Mouse (Mus musculus) G1E (cell line): ENCODE measurements around the gene Arhgef25. TPM values are rescaled to one million over a fixed set of nuclear protein-coding genes. Genes with fewer than 3 reads are reported as not detected.
"Not testable (repeated sequence)": the region's sequence is repeated elsewhere in the genome, so short reads cannot be mapped to it uniquely, and the experiment has no call there.

Source experiments
- ATAC-seq: 2 replicates; pipeline ENCODE4 v1.8.0; 2016; ENCODE audit warnings: mild to moderate bottlenecking; ENCODE audit not compliant: insufficient number of reproducible peaks, poor library complexity, low FRiP score, severe bottlenecking; ENCODE audit errors: extremely low read depth
- DNase-seq: peaks from one replicate; pipeline ENCODE4 v3.0.0; 2012; ENCODE audit warnings: low spot score
- H3K27me3 ChIP-seq: 2 replicates; pipeline ENCODE4 v1.6.1; 2012; ENCODE audit warnings: mild to moderate bottlenecking, low read length, inconsistent platforms; ENCODE audit not compliant: insufficient read depth
- H3K36me3 ChIP-seq: replicated peaks from 2 replicates; pipeline ENCODE3; 2012; ENCODE audit warnings: mild to moderate bottlenecking, inconsistent platforms
- H3K4me1 ChIP-seq: 2 replicates; pipeline ENCODE4 v1.6.1; 2012; ENCODE audit warnings: low read depth, low read length, inconsistent platforms, mixed read lengths; ENCODE audit not compliant: insufficient read depth
- H3K4me3 ChIP-seq: 2 replicates; pipeline ENCODE4 v1.5.1; 2012; ENCODE audit warnings: low read depth, mild to moderate bottlenecking, inconsistent platforms, low read length, moderate library complexity, mixed read lengths
- H3K9me3 ChIP-seq: replicated peaks from 2 replicates; pipeline ENCODE4 v1.6.1; 2012; ENCODE audit warnings: inconsistent platforms
- CTCF ChIP-seq: IDR thresholded peaks from 2 replicates; pipeline ENCODE4 v1.5.1; 2012; ENCODE audit warnings: low read depth, low read length, inconsistent platforms, mixed read lengths
- GATA1 ChIP-seq: IDR thresholded peaks from 2 replicates; pipeline ENCODE4 v1.6.1; 2012; ENCODE audit warnings: borderline replicate concordance, low read length, inconsistent platforms, mixed read lengths
- GATA2 ChIP-seq: IDR thresholded peaks from 2 replicates; pipeline ENCODE4 v1.6.1; 2012; ENCODE audit warnings: low read depth, low read length, inconsistent platforms, borderline replicate concordance
- POLR2AphosphoS5 ChIP-seq: IDR thresholded peaks from 2 replicates; pipeline ENCODE4 v1.6.1; 2012; ENCODE audit warnings: low read depth, low read length, inconsistent platforms; ENCODE audit not compliant: insufficient replicate concordance
- TAL1 ChIP-seq: conservative IDR thresholded peaks from 2 replicates; pipeline ENCODE4 v1.6.1; 2012; ENCODE audit warnings: low read depth, low read length, inconsistent platforms, mixed read lengths
- polyA plus RNA-seq: library from polyadenylated mRNA; stranded (reverse); fragments of >175 nt; gene quantifications from 2 replicates; pipeline ENCODE4 v1.2.3, GENCODE M21; 2012
- total RNA-seq, 2 experiments: library from RNA; stranded (forward) in 1 of 2; stranded (reverse) in 1 of 2; fragments of 200-1000 nt in 1 of 2; fragments of >200 nt in 1 of 2; fragmentation: Nextera tagmentation in 1 of 2; gene quantifications; 2 replicates each; pipeline ENCODE4 v1.2.3; 2014 to 2017

Gene Arhgef25
- total and polyA plus RNA-seq, 3 experiments = 51.4 to 98.4 (median 70.1) TPM

DNA sequence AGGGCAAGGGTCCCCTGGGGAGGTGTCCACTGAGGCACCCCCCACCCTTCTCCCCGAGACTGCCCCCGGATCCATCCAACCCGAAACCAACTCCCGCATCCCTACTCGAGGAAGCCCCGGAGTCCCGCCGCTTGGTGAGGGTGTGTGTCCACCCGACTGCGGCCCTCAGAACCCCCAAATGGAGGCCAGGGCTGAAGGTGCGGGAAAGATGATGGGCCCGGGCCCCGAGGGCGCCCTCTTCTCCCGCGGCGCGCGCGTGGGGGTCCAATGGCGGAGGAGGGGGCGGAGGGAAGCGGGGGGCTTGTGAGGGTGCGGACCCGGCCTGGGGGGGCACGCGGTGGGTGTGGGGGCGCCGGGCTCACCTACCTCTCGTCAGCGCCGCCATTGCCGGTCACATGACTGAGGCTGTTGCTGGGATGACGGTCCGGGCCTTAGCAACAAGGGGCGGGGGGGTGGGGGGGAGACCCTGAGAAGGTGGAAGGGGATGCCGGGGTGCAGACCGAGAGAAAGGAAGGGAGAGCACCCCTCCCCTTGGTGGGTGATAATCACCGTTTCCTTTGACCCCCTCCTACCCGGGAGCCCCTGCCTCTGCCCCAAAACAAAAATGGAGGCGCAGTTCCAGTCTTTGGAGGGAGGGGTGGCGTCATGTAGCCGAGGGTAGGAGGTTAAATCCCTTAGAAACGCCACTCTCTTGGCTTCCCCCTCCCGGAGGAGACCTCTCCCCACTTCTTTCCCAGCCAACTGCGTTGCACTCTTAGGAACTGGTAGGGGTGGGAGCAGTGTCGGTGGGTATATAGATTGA is 5.6 kb upstream of the Arhgef25 start, which contains the start of gene Dtx3:
TSS of gene Dtx3 (minus strand) at position 401 of the 802 bp plus-strand sequence.
- Histone ChIP-seq H3K27me3 (no peaks in the 10 kb centered on the region), H3K4me3 (peak within 1 kb of the TSS; percentile 88), H3K36me3 (peaks cover 71% of the 10 kb centered on the region), H3K4me1 (peaks cover 92% of the 10 kb centered on the region), H3K9me3 (no peaks in the 10 kb centered on the region)
- TF ChIP-seq POLR2AphosphoS5 = no peak
- no peak for TF ChIP-seq GATA2
- no peak for TF ChIP-seq TAL1
- no peak for TF ChIP-seq CTCF
- no peak for TF ChIP-seq GATA1
- ATAC-seq (no peak), DNase-seq (peak; percentile 46)

DNA sequence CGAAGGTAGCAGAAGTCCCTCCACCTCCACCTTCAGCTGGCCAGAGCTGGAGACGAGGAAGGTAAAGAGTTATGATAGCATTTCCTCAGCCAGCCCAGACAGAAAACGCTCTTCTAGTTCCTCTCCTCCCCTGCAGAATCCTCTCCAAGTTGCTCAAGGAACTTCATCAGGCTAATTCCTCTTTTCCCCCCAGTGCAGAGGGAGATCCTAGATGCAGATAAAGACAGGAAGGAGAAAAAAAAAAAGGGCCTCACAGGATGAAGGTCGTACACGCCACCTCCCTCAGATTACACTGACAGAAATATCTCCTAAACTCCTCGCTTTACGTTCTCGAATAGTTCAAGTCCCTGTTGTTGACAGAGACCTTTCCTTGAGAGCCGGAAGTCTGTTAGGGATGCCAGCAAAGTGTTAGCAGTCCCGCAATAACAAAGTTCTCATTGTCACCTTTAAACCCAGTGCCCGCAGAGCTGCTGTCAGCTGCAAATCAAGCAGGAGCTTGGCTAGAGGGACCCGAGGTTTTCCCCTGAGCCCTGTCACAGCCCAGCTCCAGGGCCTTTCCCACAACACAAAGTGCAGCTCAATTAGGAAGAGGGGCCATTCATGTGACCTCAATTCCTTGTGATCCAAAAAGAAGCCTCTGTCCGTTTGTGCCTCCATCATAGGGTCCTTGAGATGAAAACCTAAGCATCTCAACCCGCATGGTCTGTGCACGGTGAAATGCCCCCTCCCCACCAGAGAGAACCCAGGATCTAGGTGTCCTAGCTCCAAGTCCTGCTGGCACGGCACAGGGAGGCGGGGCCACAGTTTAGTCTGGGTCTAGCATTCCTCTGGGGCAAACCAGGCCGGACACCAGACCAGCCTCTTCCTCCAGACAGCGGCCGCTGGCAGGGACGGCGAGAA is 4.8 kb upstream of the Arhgef25 start:
- Histone ChIP-seq H3K36me3 (peaks cover 65% of the 10 kb centered on the region), H3K9me3 (no peaks in the 10 kb centered on the region), H3K4me1 (peaks cover 91% of the 10 kb centered on the region), H3K4me3 (peak overlapping the region; percentile 88), H3K27me3 (no peaks in the 10 kb centered on the region)
- TF ChIP-seq CTCF (no peak), GATA2 (no peak), TAL1 (no peak), POLR2AphosphoS5 (no peak), GATA1 (no peak)
- ATAC-seq (peak; percentile 15; the same call in 1 of the 2 replicates), DNase-seq (no peak)

DNA sequence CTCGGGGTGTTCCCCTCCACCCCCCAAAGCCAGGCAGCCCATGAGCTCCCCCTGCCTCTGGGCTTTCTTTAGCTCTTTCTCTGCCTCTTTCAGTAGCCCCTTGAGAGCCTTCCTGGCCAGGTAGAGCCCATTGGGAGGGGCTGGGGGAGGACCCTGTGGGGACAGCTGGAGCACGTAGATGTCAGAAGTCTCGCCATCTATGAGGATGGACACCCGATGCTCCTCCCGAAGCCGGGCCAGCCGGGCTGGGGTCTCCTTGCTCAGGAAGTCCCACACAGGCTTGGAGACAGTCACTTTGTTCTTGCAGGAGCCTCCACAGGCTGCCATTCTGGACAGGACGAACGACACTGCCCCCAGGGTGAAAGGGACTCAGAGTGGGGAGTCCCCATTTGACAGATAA is 3.1 kb upstream of the Arhgef25 start:
- TF ChIP-seq TAL1 = no peak
- Histone ChIP-seq H3K4me3 (peak overlapping the region; percentile 66; the same call in 1 of the 2 replicates), H3K9me3 (no peaks in the 10 kb centered on the region), H3K36me3 (peaks cover 48% of the 10 kb centered on the region), H3K27me3 (no peaks in the 10 kb centered on the region), H3K4me1 (peaks cover 85% of the 10 kb centered on the region)
- ATAC-seq (no peak), DNase-seq (no peak)

DNA sequence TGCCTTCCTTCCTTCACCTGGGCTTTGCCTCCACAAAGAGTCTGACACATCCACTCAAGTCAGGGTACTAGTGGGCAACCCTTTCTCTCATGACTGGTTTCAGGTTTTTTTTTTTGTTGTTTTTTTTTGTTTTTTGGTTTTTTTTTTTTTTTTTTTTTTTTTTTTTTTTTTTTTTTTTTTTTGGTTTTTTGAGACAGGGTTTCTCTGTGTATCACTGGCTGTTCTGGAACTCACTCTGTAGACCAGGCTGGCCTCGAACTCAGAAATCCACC is 2.1 kb upstream of the Arhgef25 start:
- H3K4me3 ChIP-seq, H3K27me3 ChIP-seq, DNase-seq, H3K9me3 ChIP-seq, ATAC-seq: not testable (repeated sequence)
- Histone ChIP-seq H3K4me1 (peaks cover 85% of the 10 kb centered on the region), H3K36me3 (peaks cover 45% of the 10 kb centered on the region)

DNA sequence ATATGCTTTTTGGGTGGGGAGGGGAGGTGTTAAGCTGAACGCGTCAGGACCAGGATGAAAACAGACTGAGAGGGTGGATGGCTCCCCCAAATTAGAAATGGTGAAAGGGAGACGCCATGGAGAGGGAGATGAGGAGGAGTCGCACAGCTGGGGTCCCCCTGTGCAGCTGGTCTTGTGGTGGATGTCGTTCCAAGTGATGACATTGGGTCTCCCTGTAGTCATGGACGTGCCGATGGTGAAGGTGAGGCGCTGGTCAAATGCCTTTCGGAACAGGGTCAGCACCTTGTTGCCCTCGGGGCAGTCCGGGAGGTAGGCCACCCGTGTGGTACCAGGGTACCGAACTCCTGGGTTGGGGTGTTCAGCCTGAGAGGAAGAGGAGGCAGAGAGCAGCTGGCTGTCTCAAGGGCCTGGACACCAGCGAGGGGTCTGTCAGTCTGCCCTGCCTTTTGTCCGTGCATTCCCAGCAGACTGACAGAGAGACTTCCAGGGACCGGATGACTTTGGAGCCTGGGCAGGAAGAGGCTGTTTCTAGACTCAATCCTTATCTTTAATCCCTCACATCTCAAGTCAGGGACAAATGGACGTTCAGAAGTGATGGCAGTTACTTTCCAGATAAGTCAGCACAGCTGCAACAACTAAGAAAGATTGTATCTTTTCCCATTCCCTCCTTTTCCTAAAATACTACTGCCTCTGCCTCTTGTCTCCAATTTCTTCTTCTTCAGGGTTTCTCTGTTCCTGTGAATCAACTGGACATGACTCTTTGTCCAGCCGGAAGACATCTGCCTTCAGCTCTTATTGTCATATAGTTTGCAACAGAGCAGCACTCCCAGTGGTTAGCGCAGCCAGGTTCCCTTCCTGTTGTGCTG is 1.5 kb upstream of the Arhgef25 start:
- Histone ChIP-seq H3K36me3 (peaks cover 46% of the 10 kb centered on the region), H3K9me3 (peaks cover 6% of the 10 kb centered on the region), H3K4me3 (peak overlapping the region; percentile 65; the same call in 1 of the 2 replicates), H3K27me3 (no peaks in the 10 kb centered on the region), H3K4me1 (peaks cover 86% of the 10 kb centered on the region)
- TF ChIP-seq GATA1 (no peak), GATA2 (no peak), TAL1 (no peak), POLR2AphosphoS5 (no peak), CTCF (no peak)
- no peak for DNase-seq
- ATAC-seq = no peak

DNA sequence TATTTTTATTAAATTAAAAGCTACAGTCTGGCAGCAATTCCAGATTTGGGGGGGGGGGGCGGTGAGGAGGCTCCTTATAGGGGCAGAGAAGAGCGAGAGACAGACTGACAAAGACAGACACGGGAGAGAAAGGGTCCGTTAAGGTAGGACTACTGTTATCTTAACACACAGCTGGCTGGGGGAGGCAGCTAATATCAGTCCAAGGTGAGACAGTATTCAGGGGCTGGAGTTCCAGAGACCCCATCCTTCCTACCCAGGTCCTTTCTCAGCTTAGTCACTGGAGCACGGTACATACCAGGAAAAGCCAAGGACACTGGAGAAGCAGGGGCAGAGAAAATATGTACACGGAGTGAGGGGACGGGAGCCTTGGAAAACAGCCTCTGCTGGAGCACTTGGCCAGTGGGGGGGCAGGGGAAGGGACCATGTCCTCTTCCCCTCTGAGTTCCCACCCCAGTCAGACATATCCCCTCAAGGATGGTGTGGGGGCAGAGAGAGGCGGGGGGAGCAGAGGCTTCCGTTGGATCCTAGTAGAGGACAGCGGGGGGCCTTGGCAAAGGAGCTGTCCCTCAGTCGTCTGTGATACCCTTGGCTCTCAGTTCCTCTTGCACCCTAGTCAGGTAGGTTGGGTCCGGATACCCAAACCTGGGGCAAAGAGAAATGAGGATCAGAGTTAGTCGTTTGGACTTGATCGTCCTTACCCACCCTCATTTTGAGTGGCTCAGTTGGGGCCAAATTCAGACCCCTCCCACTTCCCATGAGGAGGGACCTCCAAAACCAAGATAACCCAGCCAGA is 711 bp upstream of the Arhgef25 start:
- Histone ChIP-seq H3K36me3 (peaks cover 52% of the 10 kb centered on the region), H3K4me3 (peak overlapping the region; percentile 80; the same call in 1 of the 2 replicates), H3K9me3 (peaks cover 6% of the 10 kb centered on the region), H3K4me1 (peaks cover 84% of the 10 kb centered on the region), H3K27me3 (no peaks in the 10 kb centered on the region)
- TF ChIP-seq GATA2 (no peak), TAL1 (peak; percentile 90)
- ATAC-seq (peak; percentile 5; the same call in 1 of the 2 replicates), DNase-seq (no peak)
